Mouse (Mus musculus): ENCODE measurements around the gene Foxo1. TPM values are rescaled to one million over a fixed set of nuclear protein-coding genes. Genes with fewer than 3 reads are reported as not detected.

The Foxo1 gene
- polyA plus RNA-seq, 1 experiment from 2014 or later: 6.5 TPM

DNA sequence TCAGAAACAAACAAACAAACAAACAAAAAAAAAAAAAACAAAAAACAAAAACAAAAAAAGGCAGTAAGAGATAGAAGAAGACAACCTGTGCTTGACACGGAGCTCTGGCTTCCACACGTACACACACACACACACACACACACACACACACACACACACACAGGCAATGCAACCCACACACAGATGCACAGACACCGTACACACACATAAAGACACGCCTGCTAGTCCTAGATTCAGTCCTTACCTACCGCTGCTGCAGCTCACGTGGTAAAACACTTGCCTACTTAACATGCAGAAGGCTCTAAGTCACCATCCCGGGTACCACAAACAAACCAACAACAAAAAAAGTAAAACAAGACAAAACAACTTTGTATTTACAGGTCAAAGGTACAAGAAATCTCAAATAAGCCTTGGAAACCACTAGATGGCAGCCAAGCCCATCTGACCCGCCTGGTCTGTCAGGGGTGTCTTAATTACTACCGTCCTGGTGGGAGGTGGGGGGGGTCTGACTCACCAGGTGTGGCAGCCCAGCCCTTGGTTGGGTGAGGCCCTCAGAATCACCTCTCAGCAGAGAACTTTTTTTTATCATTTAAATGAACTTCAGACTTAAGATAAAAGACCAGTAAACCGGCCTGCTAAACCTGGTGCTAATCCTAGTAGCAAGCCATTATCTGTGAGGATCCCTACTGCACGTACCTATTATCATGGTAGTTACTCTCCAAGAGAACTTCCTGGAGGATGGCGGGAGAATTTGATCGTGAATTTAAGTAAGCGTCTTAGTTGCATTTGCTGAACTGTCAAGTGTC lies 14.3 kb upstream of the Foxo1 start:
- 24% methylated on average over 14 of the region's 14 CpGs for WGBS
- ATAC-seq (ENCODE audit: insufficient read depth, low FRiP score, low read depth): peak; percentile 66; the same call in 1 of the 2 replicates
- Histone ChIP-seq H3K4me1 (no peaks in the 10 kb centered on the region; the same call in 1 of the 2 replicates), H3K36me3 (no peaks in the 10 kb centered on the region), H3K27ac (no peak overlapping the region), H3K4me3 (replicated peaks) (no peak overlapping the region), H3K4me2 (no peak overlapping the region), H3K9ac (no peak overlapping the region), H3K27me3 (replicated peaks) (0 out of 2 replicates have a peak, but pooled peaks cover 3% of the 10 kb centered on the region), H3K9me3 (no peaks in the 10 kb centered on the region)

DNA sequence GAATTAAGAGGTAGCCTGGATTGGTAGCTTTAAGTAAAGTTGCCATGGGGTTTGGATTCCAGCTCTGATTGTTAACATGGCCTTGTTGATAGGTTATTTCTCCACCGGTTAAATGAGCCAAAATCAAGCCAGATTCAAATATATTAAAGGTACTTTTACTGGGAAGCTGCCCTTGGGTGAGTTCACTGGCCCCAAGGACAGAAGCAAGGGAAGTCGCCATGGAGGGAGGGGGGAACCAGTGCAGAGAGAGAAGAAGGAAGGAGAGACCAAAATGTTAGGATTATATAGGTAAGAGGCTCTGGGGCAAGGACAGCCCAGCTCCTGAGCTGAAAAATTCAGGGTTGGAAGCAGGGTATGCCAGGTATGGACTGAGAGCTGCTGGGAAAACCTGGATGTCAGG lies 13.6 kb upstream of the Foxo1 start:
- no peaks in the 10 kb centered on the region for H3K9me3 ChIP-seq
- no peak for ATAC-seq (ENCODE audit: insufficient read depth, low FRiP score, low read depth)
- no peak overlapping the region for H3K27ac ChIP-seq
- 0 out of 2 replicates have a peak, but pooled peaks cover 4% of the 10 kb centered on the region for H3K27me3 ChIP-seq (replicated peaks)
- no peaks in the 10 kb centered on the region; the same call in 1 of the 2 replicates for H3K4me1 ChIP-seq
- no peak overlapping the region for H3K9ac ChIP-seq
- H3K36me3 ChIP-seq: no peaks in the 10 kb centered on the region
- no peak overlapping the region for H3K4me2 ChIP-seq
- no peak overlapping the region for H3K4me3 ChIP-seq (replicated peaks)
- 15% methylated on average over 2 of the region's 2 CpGs for WGBS

- Histone ChIP-seq H3K4me1 (no peaks in the 10 kb centered on the region; the same call in 1 of the 2 replicates), H3K4me2 (peak overlapping the region; percentile 72), H3K4me3 (replicated peaks) (peak overlapping the region; percentile 36), H3K9ac (0 out of 2 replicates have a peak overlapping the region, but pooled peaks have one; percentile 19), H3K27me3 (replicated peaks) (peaks cover 4% of the 10 kb centered on the region; the same call in 1 of the 2 replicates), H3K9me3 (no peaks in the 10 kb centered on the region), H3K36me3 (no peaks in the 10 kb centered on the region), H3K27ac (no peak overlapping the region)
- peak; percentile 68; the same call in 1 of the 2 replicates for ATAC-seq (ENCODE audit: insufficient read depth, low FRiP score, low read depth)
- 10% methylated on average over 18 of the region's 18 CpGs for WGBS
Measured at GRCm38 (mm10) chr3:52257782-52258441, 10.2 kb upstream of the Foxo1 start.

- ATAC-seq (ENCODE audit: insufficient read depth, low FRiP score, low read depth): no peak
- Histone ChIP-seq H3K36me3 (no peaks in the 10 kb centered on the region), H3K27me3 (replicated peaks) (peaks cover 4% of the 10 kb centered on the region; the same call in 1 of the 2 replicates), H3K27ac (no peak overlapping the region), H3K4me1 (no peaks in the 10 kb centered on the region; the same call in 1 of the 2 replicates), H3K4me2 (peak overlapping the region; percentile 72; the same call in 1 of the 2 replicates), H3K9ac (no peak overlapping the region), H3K9me3 (no peaks in the 10 kb centered on the region), H3K4me3 (replicated peaks) (no peak overlapping the region)
- WGBS: 25% methylated on average over 3 of the region's 3 CpGs
Measured at GRCm38 (mm10) chr3:52258532-52258931, 9.6 kb upstream of the Foxo1 start.

GRCm38 (mm10) chr3:52262431-52263161 lies 5.5 kb upstream of the Foxo1 start:
- Histone ChIP-seq H3K27me3 (replicated peaks) (peaks cover 4% of the 10 kb centered on the region; the same call in 1 of the 2 replicates), H3K4me1 (peaks cover 3% of the 10 kb centered on the region; the same call in 1 of the 2 replicates), H3K4me3 (replicated peaks) (no peak overlapping the region), H3K4me2 (no peak overlapping the region), H3K9ac (no peak overlapping the region), H3K36me3 (no peaks in the 10 kb centered on the region), H3K27ac (no peak overlapping the region), H3K9me3 (no peaks in the 10 kb centered on the region)
- WGBS: 49% methylated on average over 13 of the region's 13 CpGs
- no peak for ATAC-seq (ENCODE audit: insufficient read depth, low FRiP score, low read depth)

- Histone ChIP-seq H3K4me3 (replicated peaks) (no peak overlapping the region), H3K4me2 (no peak overlapping the region), H3K27ac (no peak overlapping the region), H3K9me3 (no peaks in the 10 kb centered on the region), H3K27me3 (replicated peaks) (no peaks in the 10 kb centered on the region; the same call in 1 of the 2 replicates), H3K4me1 (0 out of 2 replicates have a peak, but pooled peaks cover 3% of the 10 kb centered on the region), H3K9ac (no peak overlapping the region), H3K36me3 (no peaks in the 10 kb centered on the region)
- no peak for ATAC-seq (ENCODE audit: insufficient read depth, low FRiP score, low read depth)
- 72% methylated on average over 8 of the region's 8 CpGs for WGBS
Measured at GRCm38 (mm10) chr3:52264354-52264753, 3.8 kb upstream of the Foxo1 start.

DNA sequence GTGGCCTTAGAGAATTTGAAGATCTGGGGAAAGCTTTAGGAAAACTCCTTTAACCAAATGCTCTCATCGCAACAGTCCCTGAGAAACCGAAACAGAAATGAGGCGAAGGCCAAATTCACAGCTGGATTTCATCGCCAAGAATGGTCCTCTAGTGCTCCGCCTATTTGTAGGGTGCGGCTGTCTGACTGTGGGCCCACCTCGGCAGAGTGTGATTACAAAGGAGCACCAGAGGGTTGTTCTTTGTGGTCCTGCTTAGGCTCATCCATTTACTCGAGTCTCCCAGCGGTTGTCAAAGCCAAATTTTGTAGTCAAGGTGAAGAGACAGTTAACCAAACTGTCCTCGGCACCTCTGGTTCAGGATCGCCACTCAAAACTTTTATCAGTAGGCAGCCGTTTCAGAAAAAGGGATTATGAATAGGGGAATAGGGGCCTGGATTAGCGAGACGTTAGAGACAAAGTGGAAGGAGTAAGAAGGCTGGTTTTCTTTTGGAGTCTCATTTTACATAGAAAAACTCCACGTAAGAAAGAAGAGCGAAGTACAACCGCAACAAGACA lies 1.5 kb upstream of the Foxo1 start:
- Histone ChIP-seq H3K9me3 (no peaks in the 10 kb centered on the region), H3K4me2 (peak overlapping the region; percentile 96), H3K4me3 (replicated peaks) (peak overlapping the region; percentile 98), H3K9ac (no peak overlapping the region), H3K4me1 (peaks cover 6% of the 10 kb centered on the region; the same call in 1 of the 2 replicates), H3K36me3 (no peaks in the 10 kb centered on the region), H3K27ac (no peak overlapping the region), H3K27me3 (replicated peaks) (no peaks in the 10 kb centered on the region)
- 13% methylated on average over 17 of the region's 17 CpGs for WGBS
- no peak for ATAC-seq (ENCODE audit: insufficient read depth, low FRiP score, low read depth)

GRCm38 (mm10) chr3:52267293-52267651 lies 864 bp upstream of the Foxo1 start:
- no peak overlapping the region for H3K27ac ChIP-seq
- no peak for ATAC-seq (ENCODE audit: insufficient read depth, low FRiP score, low read depth)
- WGBS: under 1% methylated on average over 15 of the region's 15 CpGs

GRCm38 (mm10) chr3:52268487-52268736 lies 276 bp downstream of the Foxo1 start:
- Histone ChIP-seq H3K36me3 (no peaks in the 10 kb centered on the region), H3K27ac (peak overlapping the region; percentile 95), H3K9me3 (no peaks in the 10 kb centered on the region), H3K9ac (peak overlapping the region; percentile 91), H3K4me2 (peak overlapping the region; percentile 96), H3K27me3 (replicated peaks) (no peaks in the 10 kb centered on the region), H3K4me3 (replicated peaks) (peak overlapping the region; percentile 98), H3K4me1 (peaks cover 6% of the 10 kb centered on the region; the same call in 1 of the 2 replicates)
- under 1% methylated on average over 38 of the region's 40 CpGs for WGBS
- ATAC-seq (ENCODE audit: insufficient read depth, low FRiP score, low read depth): no peak; the same call in 1 of the 2 replicates

More at GRCm38 (mm10) chr3:52267293-52267651, 864 bp upstream of the Foxo1 start:
- Histone ChIP-seq H3K9me3 (no peaks in the 10 kb centered on the region), H3K36me3 (no peaks in the 10 kb centered on the region), H3K4me1 (peaks cover 6% of the 10 kb centered on the region; the same call in 1 of the 2 replicates), H3K27me3 (replicated peaks) (no peaks in the 10 kb centered on the region), H3K9ac (peak overlapping the region; percentile 60), H3K4me2 (peak overlapping the region; percentile 96), H3K4me3 (replicated peaks) (peak overlapping the region; percentile 98)

DNA sequence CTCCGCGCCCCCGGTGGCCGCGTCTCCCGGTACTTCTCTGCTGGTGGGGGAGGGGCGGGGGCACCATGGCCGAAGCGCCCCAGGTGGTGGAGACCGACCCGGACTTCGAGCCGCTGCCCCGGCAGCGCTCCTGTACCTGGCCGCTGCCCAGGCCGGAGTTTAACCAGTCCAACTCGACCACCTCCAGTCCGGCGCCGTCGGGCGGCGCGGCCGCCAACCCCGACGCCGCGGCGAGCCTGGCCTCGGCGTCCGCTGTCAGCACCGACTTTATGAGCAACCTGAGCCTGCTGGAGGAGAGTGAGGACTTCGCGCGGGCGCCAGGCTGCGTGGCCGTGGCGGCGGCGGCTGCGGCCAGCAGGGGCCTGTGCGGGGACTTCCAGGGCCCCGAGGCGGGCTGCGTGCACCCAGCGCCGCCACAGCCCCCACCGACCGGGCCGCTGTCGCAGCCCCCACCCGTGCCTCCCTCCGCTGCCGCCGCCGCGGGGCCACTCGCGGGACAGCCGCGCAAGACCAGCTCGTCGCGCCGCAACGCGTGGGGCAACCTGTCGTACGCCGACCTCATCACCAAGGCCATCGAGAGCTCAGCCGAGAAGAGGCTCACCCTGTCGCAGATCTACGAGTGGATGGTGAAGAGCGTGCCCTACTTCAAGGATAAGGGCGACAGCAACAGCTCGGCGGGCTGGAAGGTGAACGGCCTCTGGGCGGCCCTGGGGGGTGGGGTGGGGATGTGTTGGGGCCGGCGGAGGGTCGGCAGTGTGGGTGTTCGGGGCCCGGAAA lies 789 bp downstream of the Foxo1 start:
- peak; percentile 25; the same call in 1 of the 2 replicates for ATAC-seq (ENCODE audit: insufficient read depth, low FRiP score, low read depth)
- under 1% methylated on average over 77 of the region's 89 CpGs for WGBS
- H3K9ac ChIP-seq: peak overlapping the region; percentile 91
- H3K36me3 ChIP-seq: no peaks in the 10 kb centered on the region
- peak overlapping the region; percentile 98 for H3K4me3 ChIP-seq (replicated peaks)
- H3K27me3 ChIP-seq (replicated peaks): no peaks in the 10 kb centered on the region
- peaks cover 6% of the 10 kb centered on the region; the same call in 1 of the 2 replicates for H3K4me1 ChIP-seq
- H3K4me2 ChIP-seq: peak overlapping the region; percentile 96
- H3K27ac ChIP-seq: peak overlapping the region; percentile 95
- H3K9me3 ChIP-seq: no peaks in the 10 kb centered on the region

Measured in stomach, embryonic 15.5 days (tissue).